In the genomic region with DNA sequence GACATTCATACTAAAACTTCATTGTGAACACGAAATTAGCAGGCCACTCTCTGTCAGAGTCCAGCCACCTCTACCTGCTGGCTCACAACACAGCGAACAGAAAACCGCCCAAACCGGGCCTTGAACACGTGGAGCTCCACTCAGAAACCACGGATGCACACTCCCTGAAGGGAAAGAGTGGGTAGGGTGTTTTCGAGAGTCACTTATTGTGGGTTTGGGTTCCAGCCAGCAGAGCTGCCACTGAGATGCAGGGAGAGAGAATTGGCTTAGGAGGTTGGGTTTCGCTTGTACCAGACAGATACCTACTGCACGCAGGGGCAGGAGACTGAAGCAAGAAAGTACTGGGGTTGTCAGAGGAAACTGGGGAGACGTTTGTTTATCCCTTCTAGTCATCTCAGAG, we compare ENCODE assay signal across 12 mouse cellular contexts. TPM values are rescaled to one million over a fixed set of nuclear protein-coding genes. Genes with fewer than 3 reads are reported as not detected.
DNase-seq lines count a peak whose midpoint lies in the region; ATAC-seq and TF ChIP-seq lines count a peak whose summit lies in the region.
"Had no signal": no experiment of that assay in that cellular context is flagged by ENCODE, and none has a peak within 500 bp of the region (broad histone marks: within the 10 kb centered on the region; RNA-seq: fewer than 3 reads in every experiment).

No protein-coding gene starts in this region.

- peak overlapping the region; percentile 86 for H3K27ac ChIP-seq in heart, embryonic 15.5 days
- H3K27ac ChIP-seq in liver, postnatal 0 days (ENCODE audit: low read depth) = peak overlapping the region; percentile 48; the same call in 1 of the 2 replicates
- H3K27ac ChIP-seq in liver, embryonic 11.5 days (ENCODE audit: low read depth, low read length) = no peak overlapping the region
- peak overlapping the region; percentile 70; the same call in 1 of the 2 replicates for H3K27ac ChIP-seq in embryonic facial prominence, embryonic 14.5 days (replicated peaks; ENCODE audit: low read depth, low read length)
- no peak overlapping the region for H3K27ac ChIP-seq in neural tube, embryonic 15.5 days (replicated peaks)
- no peak overlapping the region for H3K27ac ChIP-seq in hindbrain, embryonic 16.5 days (ENCODE audit: low read depth, low read length)

- H3K9ac ChIP-seq in heart, embryonic 15.5 days = no peak overlapping the region
- no peak overlapping the region; the same call in 1 of the 2 replicates for H3K9ac ChIP-seq in liver, postnatal 0 days (replicated peaks)
- no peak overlapping the region for H3K9ac ChIP-seq in liver, embryonic 11.5 days (ENCODE audit: low read depth, low read length)
- H3K9ac ChIP-seq in embryonic facial prominence, embryonic 14.5 days (ENCODE audit: low read depth, low read length) = no peak overlapping the region
- 0 out of 2 replicates have a peak overlapping the region, but pooled peaks have one; percentile 1 for H3K9ac ChIP-seq in neural tube, embryonic 15.5 days (replicated peaks)
- H3K9ac ChIP-seq in hindbrain, embryonic 16.5 days (ENCODE audit: low read depth, low read length) = no peak overlapping the region
- H3K9ac ChIP-seq: forebrain, embryonic 13.5 days had no signal

- H3K27me3 ChIP-seq in heart, embryonic 15.5 days = no peaks in the 10 kb centered on the region
- H3K27me3 ChIP-seq in liver, postnatal 0 days (ENCODE audit: insufficient read depth, low read length) = no peaks in the 10 kb centered on the region
- H3K27me3 ChIP-seq in liver, embryonic 11.5 days (replicated peaks; ENCODE audit: control insufficient read depth, insufficient read depth, low read length) = no peaks in the 10 kb centered on the region
- H3K27me3 ChIP-seq in embryonic facial prominence, embryonic 14.5 days (replicated peaks; ENCODE audit: control insufficient read depth, insufficient read depth, low read length) = no peaks in the 10 kb centered on the region
- H3K27me3 ChIP-seq in neural tube, embryonic 15.5 days (replicated peaks) = no peaks in the 10 kb centered on the region
- no peaks in the 10 kb centered on the region for H3K27me3 ChIP-seq in hindbrain, embryonic 16.5 days (replicated peaks; ENCODE audit: control insufficient read depth, insufficient read depth, low read length)
- H3K27me3 ChIP-seq: CH12.LX; forebrain, embryonic 13.5 days had no signal

- DNase-seq in heart, postnatal 4 days = no peak
- no peak for DNase-seq in liver, postnatal 0 days
- DNase-seq in liver, embryonic 11.5 days (ENCODE audit: low spot score) = no peak
- peak; percentile 63 for DNase-seq in embryonic facial prominence, embryonic 14.5 days (ENCODE audit: low spot score)
- no peak for DNase-seq in urinary bladder, postnatal 14 days (ENCODE audit: low spot score)
- DNase-seq: adrenal gland, postnatal 10 days; gastrocnemius, postnatal 10 days had no signal

- H3K9me3 ChIP-seq in heart, embryonic 15.5 days (replicated peaks) = no peaks in the 10 kb centered on the region
- no peaks in the 10 kb centered on the region for H3K9me3 ChIP-seq in liver, postnatal 0 days (ENCODE audit: low read length)
- H3K9me3 ChIP-seq in liver, embryonic 11.5 days (ENCODE audit: control insufficient read depth, low read length) = no peaks in the 10 kb centered on the region
- no peaks in the 10 kb centered on the region for H3K9me3 ChIP-seq in embryonic facial prominence, embryonic 14.5 days (ENCODE audit: control insufficient read depth, low read length)
- H3K9me3 ChIP-seq in neural tube, embryonic 15.5 days (replicated peaks) = no peaks in the 10 kb centered on the region
- H3K9me3 ChIP-seq in hindbrain, embryonic 16.5 days (ENCODE audit: control insufficient read depth, low read length) = no peaks in the 10 kb centered on the region
- H3K9me3 ChIP-seq: forebrain, embryonic 13.5 days had no signal

- H3K36me3 ChIP-seq in heart, embryonic 15.5 days = no peaks in the 10 kb centered on the region
- H3K36me3 ChIP-seq in liver, postnatal 0 days (replicated peaks; ENCODE audit: insufficient read depth, low read length) = no peaks in the 10 kb centered on the region
- no peaks in the 10 kb centered on the region for H3K36me3 ChIP-seq in liver, embryonic 11.5 days (ENCODE audit: control insufficient read depth, insufficient read depth, low read length)
- H3K36me3 ChIP-seq in embryonic facial prominence, embryonic 14.5 days (ENCODE audit: control insufficient read depth, insufficient read depth, low read length) = 0 out of 2 replicates have a peak, but pooled peaks cover 4% of the 10 kb centered on the region
- H3K36me3 ChIP-seq in neural tube, embryonic 15.5 days = no peaks in the 10 kb centered on the region
- H3K36me3 ChIP-seq in hindbrain, embryonic 16.5 days (ENCODE audit: control insufficient read depth, insufficient read depth, low read length) = no peaks in the 10 kb centered on the region

- no peak for ATAC-seq in heart, embryonic 15.5 days (replicated peaks; ENCODE audit: insufficient number of reproducible peaks, insufficient read depth, low FRiP score, low read depth)
- no peak for ATAC-seq in liver, postnatal 0 days
- no peak for ATAC-seq in liver, embryonic 11.5 days (replicated peaks; ENCODE audit: low FRiP score)
- ATAC-seq in embryonic facial prominence, embryonic 14.5 days (ENCODE audit: low read depth) = no peak
- no peak for ATAC-seq in neural tube, embryonic 15.5 days (ENCODE audit: low FRiP score)
- no peak for ATAC-seq in hindbrain, embryonic 16.5 days

- H3K4me1 ChIP-seq in heart, embryonic 15.5 days (replicated peaks) = peaks cover 96% of the 10 kb centered on the region
- H3K4me1 ChIP-seq in liver, postnatal 0 days (ENCODE audit: insufficient read depth) = 0 out of 2 replicates have a peak, but pooled peaks cover 12% of the 10 kb centered on the region
- H3K4me1 ChIP-seq in liver, embryonic 11.5 days (replicated peaks; ENCODE audit: control insufficient read depth, insufficient read depth, low read length) = peaks cover 56% of the 10 kb centered on the region
- peaks cover 77% of the 10 kb centered on the region for H3K4me1 ChIP-seq in embryonic facial prominence, embryonic 14.5 days (ENCODE audit: control insufficient read depth, insufficient read depth, low read length)
- H3K4me1 ChIP-seq in neural tube, embryonic 15.5 days = peaks cover 52% of the 10 kb centered on the region
- peaks cover 21% of the 10 kb centered on the region for H3K4me1 ChIP-seq in hindbrain, embryonic 16.5 days (ENCODE audit: control insufficient read depth, insufficient read depth, low read depth, low read length)

- no peak overlapping the region for H3K4me3 ChIP-seq in heart, embryonic 15.5 days
- no peak overlapping the region for H3K4me3 ChIP-seq in liver, postnatal 0 days (ENCODE audit: low read depth, low read length)
- no peak overlapping the region for H3K4me3 ChIP-seq in liver, embryonic 11.5 days (ENCODE audit: low read depth, low read length)
- no peak overlapping the region for H3K4me3 ChIP-seq in embryonic facial prominence, embryonic 14.5 days (ENCODE audit: low read depth, low read length)
- H3K4me3 ChIP-seq in neural tube, embryonic 15.5 days (replicated peaks) = no peak overlapping the region
- no peak overlapping the region for H3K4me3 ChIP-seq in hindbrain, embryonic 16.5 days (ENCODE audit: low read length)
- H3K4me3 ChIP-seq: forebrain, embryonic 13.5 days had no signal

- 0 out of 2 replicates have a peak overlapping the region, but pooled peaks have one; percentile 7 for H3K4me2 ChIP-seq in heart, embryonic 15.5 days
- no peak overlapping the region for H3K4me2 ChIP-seq in liver, postnatal 0 days (ENCODE audit: low read depth, low read length)
- no peak overlapping the region for H3K4me2 ChIP-seq in liver, embryonic 11.5 days
- no peak overlapping the region; the same call in 1 of the 2 replicates for H3K4me2 ChIP-seq in embryonic facial prominence, embryonic 14.5 days (ENCODE audit: low read depth, low read length)
- no peak overlapping the region for H3K4me2 ChIP-seq in neural tube, embryonic 15.5 days
- no peak overlapping the region for H3K4me2 ChIP-seq in hindbrain, embryonic 16.5 days (ENCODE audit: low read length)
- H3K4me2 ChIP-seq: forebrain, embryonic 13.5 days had no signal

- WGBS in heart, embryonic 15.5 days = 62% methylated on average over 10 of the region's 10 CpGs
- 69% methylated on average over 10 of the region's 10 CpGs for WGBS in liver, postnatal 0 days (ENCODE audit: insufficient replicate concordance)
- 82% methylated on average over 10 of the region's 10 CpGs for WGBS in liver, embryonic 11.5 days
- 64% methylated on average over 10 of the region's 10 CpGs for WGBS in embryonic facial prominence, embryonic 14.5 days
- 83% methylated on average over 10 of the region's 10 CpGs for WGBS in neural tube, embryonic 15.5 days
- 78% methylated on average over 10 of the region's 10 CpGs for WGBS in hindbrain, embryonic 16.5 days

- TF ChIP-seq CTCF in liver, postnatal 0 days (IDR thresholded peaks at IDR 0.05; ENCODE audit: low read depth) = no peak

- TF ChIP-seq EP300 in liver, postnatal 0 days (IDR thresholded peaks at IDR 0.05; ENCODE audit: low read depth) = no peak

RNA-seq across cellular contexts. Expression of a gene that starts 52.4 kb away (rescaled TPM):
- polyA plus RNA-seq in heart, embryonic 15.5 days (2015; fragmentation: Nextera tagmentation; extraction: Ambion mirVana) = 16.4 and 19.8 TPM in 2 replicates
- 10 to 100 TPM; 18.5 to 20.1 TPM for total RNA-seq in heart, postnatal 4 days (2021)
- polyA plus RNA-seq in liver, postnatal 0 days (2015; fragmentation: Nextera tagmentation; extraction: Ambion mirVana) = 1.8 and 2.9 TPM in 2 replicates
- polyA plus RNA-seq in liver, embryonic 11.5 days (2014; fragmentation: Nextera tagmentation; extraction: Ambion mirVana) = 10.1 and 11.1 TPM in 2 replicates
- polyA plus RNA-seq in embryonic facial prominence, embryonic 14.5 days (2014; fragmentation: Nextera tagmentation; extraction: Ambion mirVana) = 7.9 and 8.8 TPM in 2 replicates
- polyA plus RNA-seq in neural tube, embryonic 15.5 days (2015; fragmentation: Nextera tagmentation; extraction: Ambion mirVana) = 1.8 and 3.0 TPM in 2 replicates
- polyA plus RNA-seq in hindbrain, embryonic 16.5 days (2015; fragmentation: Nextera tagmentation; extraction: Ambion mirVana) = 1.4 and 1.6 TPM in 2 replicates
- total RNA-seq: CH12.LX had no signal

Comparison
In these comparisons a context has a peak if more than half of its experiments do, and no peak if none do; other contexts are left out.
1. H3K27ac ChIP-seq: peak in heart, embryonic 15.5 days (single experiment), liver, postnatal 0 days (single experiment) and embryonic facial prominence, embryonic 14.5 days (single experiment); none in liver, embryonic 11.5 days (single experiment), neural tube, embryonic 15.5 days (single experiment) and hindbrain, embryonic 16.5 days (single experiment).